Mouse (Mus musculus) kidney, embryonic 16.5 days (tissue): ENCODE data around the gene 1700003E16Rik. TPM values are rescaled to one million over a fixed set of nuclear protein-coding genes. Genes with fewer than 3 reads are reported as not detected.

ENCODE experiments used
- ATAC-seq: fragments of 200-750 bp; cut with Nextera tagmentation; 2 replicates; pipeline ENCODE4 v1.8.0; 2017; ENCODE audit warnings: moderate TSS enrichment; ENCODE audit not compliant: low FRiP score, low TSS enrichment
- H3K27ac ChIP-seq: fragments of 300-500 bp; sonication (generic); 2 replicates; pipeline ENCODE4 v1.5.1; 2014; ENCODE audit warnings: low read length
- H3K27me3 ChIP-seq: fragments of 300-500 bp; sonication (generic); 2 replicates; pipeline ENCODE4 v1.6.1; 2014; ENCODE audit warnings: low read length, control low read depth, mixed read lengths; ENCODE audit not compliant: insufficient read depth
- H3K36me3 ChIP-seq: fragments of 300-500 bp; sonication (generic); 2 replicates; pipeline ENCODE4 v1.6.1; 2014; ENCODE audit warnings: low read length, control low read depth, mixed read lengths; ENCODE audit not compliant: insufficient read depth
- H3K4me1 ChIP-seq: fragments of 300-500 bp; sonication (generic); 2 replicates; pipeline ENCODE4 v1.6.1; 2014; ENCODE audit warnings: low read length, control low read depth, mixed read lengths; ENCODE audit not compliant: insufficient read depth
- H3K4me2 ChIP-seq: fragments of 300-500 bp; sonication (generic); replicated peaks from 2 replicates; pipeline ENCODE4 v1.6.1; 2014; ENCODE audit warnings: low read depth, low read length
- H3K4me3 ChIP-seq: fragments of 300-500 bp; sonication (generic); 2 replicates; pipeline ENCODE4 v1.5.1; 2014; ENCODE audit warnings: mild to moderate bottlenecking, low read length
- H3K9ac ChIP-seq: fragments of 300-500 bp; sonication (generic); replicated peaks from 2 replicates; pipeline ENCODE4 v1.6.1; 2014; ENCODE audit warnings: low read length
- H3K9me3 ChIP-seq: fragments of 300-500 bp; sonication (generic); 2 replicates; pipeline ENCODE4 v1.6.1; 2016; ENCODE audit warnings: low read length, control low read depth
- whole genome bisulfite sequencing: fragments of 180-500 bp; shearing (Covaris S2); extraction: QIAGEN DNeasy Blood & Tissue Kit; methylation state at CpG from one replicate; pipeline ENCODE4 v1.1.7; 2014; 5-methylcytosine and 5-hydroxymethylcytosine counted together
- polyA plus RNA-seq: library from polyadenylated mRNA; unstranded; fragments of >200 nt; fragmentation: Nextera tagmentation; extraction: Ambion mirVana; gene quantifications from 2 replicates; pipeline ENCODE4 v1.2.1, GENCODE M21; 2015

Gene 1700003E16Rik
- polyA plus RNA-seq, 1 experiment from 2014 or later, result 2.6 TPM

DNA sequence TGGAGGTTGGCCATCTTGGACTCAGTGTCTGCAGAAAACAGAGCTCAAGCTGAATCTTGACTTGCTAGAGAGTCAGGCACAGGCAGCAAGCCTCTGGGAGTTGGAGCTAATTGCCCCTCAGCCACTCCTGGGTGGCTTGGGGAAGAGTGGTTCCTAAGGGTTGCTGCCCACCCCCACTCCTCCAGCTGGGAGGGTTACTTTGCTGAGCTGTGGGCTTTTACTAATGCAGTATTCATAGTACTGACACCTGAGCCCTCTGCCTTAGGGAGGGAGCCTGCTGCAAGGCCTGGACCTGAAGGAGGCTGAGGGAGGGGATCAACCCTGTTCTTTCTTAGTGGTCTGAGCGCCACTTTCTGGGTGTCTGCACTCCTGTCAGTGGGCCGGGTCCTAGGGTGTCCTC lies 30.7 kb downstream of the 1700003E16Rik start:
- WGBS, result 71% methylated on average over 2 of the region's 2 CpGs
- Histone ChIP-seq H3K4me1 (peaks cover 10% of the 10 kb centered on the region), H3K9me3 (no peaks in the 10 kb centered on the region), H3K27me3 (no peaks in the 10 kb centered on the region), H3K4me2 (no peak overlapping the region), H3K27ac (no peak overlapping the region), H3K9ac (0 out of 2 replicates have a peak overlapping the region, but pooled peaks have one; percentile 12), H3K4me3 (no peak overlapping the region), H3K36me3 (peaks cover 54% of the 10 kb centered on the region)
- no peak; the same call in 1 of the 2 replicates for ATAC-seq

DNA sequence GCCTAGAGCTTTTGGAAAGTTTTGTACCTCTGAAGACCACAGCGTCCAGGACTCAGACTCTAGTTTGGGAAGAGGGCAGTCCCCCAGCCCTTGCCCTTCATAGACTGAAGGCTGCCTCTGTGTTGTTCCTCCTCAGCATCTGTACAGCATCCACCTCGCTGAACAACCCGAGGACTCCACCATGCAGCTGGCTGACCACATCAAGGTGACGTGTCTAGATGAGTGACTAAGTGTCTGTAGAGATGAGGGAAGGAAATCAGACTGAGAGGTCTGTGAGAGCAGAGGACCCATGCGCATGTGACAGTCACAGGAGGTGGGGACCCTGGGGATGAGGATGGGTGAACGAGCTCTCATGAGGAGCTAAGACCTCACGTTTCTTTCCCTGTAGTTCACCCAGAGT lies 37.4 kb downstream of the 1700003E16Rik start:
- no peak overlapping the region for H3K9ac ChIP-seq
- no peak for ATAC-seq
- H3K36me3 ChIP-seq, result peaks cover 88% of the 10 kb centered on the region
- H3K4me1 ChIP-seq, result no peaks in the 10 kb centered on the region
- H3K4me2 ChIP-seq, result no peak overlapping the region
- 92% methylated on average over 7 of the region's 7 CpGs for WGBS
- no peaks in the 10 kb centered on the region for H3K9me3 ChIP-seq
- no peak overlapping the region for H3K4me3 ChIP-seq
- no peak overlapping the region for H3K27ac ChIP-seq
- no peaks in the 10 kb centered on the region for H3K27me3 ChIP-seq

DNA sequence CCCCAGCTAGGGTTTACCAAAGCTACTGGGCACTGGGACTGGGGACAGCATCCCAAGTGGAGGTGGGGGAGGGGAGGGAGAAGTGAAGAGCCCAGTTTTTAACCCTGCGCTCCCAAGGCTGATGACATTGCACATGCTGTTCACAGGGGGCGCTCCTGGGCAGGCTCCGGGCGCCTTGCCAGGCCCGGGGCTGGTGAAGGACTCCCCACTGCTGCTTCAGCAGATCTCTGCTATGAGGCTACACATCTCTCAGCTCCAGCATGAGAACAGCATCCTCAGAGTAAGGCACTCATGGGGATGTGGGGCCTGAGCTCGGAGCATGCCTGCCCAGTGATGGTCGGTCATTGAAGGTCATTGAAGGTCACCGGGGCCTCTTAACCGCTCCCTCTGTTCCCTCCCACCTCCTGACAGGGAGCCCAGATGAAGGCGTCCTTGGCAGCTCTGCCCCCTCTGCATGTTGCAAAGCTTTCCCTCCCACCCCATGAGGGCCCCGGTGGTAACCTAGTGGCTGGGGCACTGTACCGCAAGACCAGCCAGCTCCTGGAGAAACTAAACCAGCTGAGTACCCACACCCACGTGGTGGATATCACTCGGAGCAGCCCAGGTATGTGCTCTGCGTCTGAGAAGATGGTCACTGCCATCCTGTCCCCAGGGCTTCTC lies 41.3 kb downstream of the 1700003E16Rik start:
- no peak for ATAC-seq
- Histone ChIP-seq H3K9me3 (no peaks in the 10 kb centered on the region), H3K4me3 (no peak overlapping the region), H3K4me1 (no peaks in the 10 kb centered on the region), H3K4me2 (no peak overlapping the region), H3K27me3 (no peaks in the 10 kb centered on the region), H3K36me3 (peaks cover 72% of the 10 kb centered on the region), H3K27ac (no peak overlapping the region), H3K9ac (no peak overlapping the region)
- WGBS, result 51% methylated on average over 15 of the region's 15 CpGs

DNA sequence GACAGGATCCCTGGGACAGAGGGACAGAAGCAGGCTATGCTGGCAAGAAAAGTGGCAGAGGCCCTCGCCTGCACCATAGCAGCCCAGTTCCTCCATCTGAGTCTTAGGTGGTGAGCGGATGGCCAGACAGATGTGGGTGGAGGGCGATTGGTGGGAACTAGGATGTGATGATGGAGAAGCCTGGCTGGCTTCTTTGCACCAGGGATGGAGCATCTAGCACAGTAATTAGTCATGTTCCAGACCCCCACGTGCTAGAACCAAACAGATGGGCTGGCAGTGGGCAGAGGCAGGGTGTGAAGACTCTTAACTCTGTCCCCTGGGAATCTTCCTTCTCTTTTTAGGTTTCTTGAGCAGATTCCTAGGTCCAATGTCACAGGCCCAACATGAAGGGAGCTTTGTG lies 47.1 kb downstream of the 1700003E16Rik start:
- no peaks in the 10 kb centered on the region for H3K27me3 ChIP-seq
- H3K36me3 ChIP-seq, result peaks cover 19% of the 10 kb centered on the region
- H3K4me3 ChIP-seq, result no peak overlapping the region
- no peaks in the 10 kb centered on the region for H3K9me3 ChIP-seq
- WGBS, result 83% methylated on average over 4 of the region's 4 CpGs
- no peak overlapping the region for H3K4me2 ChIP-seq
- no peaks in the 10 kb centered on the region for H3K4me1 ChIP-seq
- ATAC-seq, result no peak
- no peak overlapping the region for H3K27ac ChIP-seq
- no peak overlapping the region for H3K9ac ChIP-seq

DNA sequence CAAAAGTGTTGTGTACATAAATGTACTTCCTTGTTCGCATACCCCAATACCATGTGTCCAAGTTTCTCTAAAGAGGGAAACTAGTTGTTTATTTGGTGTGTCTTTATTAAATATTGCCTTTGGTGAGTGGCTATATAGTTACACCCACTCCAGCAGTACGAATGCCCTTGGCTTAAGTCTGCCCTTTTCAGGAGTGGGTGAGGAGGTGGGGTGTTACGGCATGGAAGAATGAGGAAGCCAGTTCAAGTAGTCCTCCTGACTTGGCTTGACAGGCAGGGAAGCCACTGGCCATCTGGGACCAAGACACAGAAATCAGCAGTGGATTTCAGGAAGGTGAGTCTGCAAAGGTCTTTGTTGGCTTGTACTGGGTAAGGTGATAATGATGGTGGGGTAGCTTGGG lies 49.6 kb downstream of the 1700003E16Rik start:
- ATAC-seq, result no peak
- H3K4me2 ChIP-seq, result no peak overlapping the region
- H3K9me3 ChIP-seq, result no peaks in the 10 kb centered on the region
- no peak overlapping the region for H3K4me3 ChIP-seq
- 87% methylated on average over 3 of the region's 3 CpGs for WGBS
- peaks cover 5% of the 10 kb centered on the region; the same call in 1 of the 2 replicates for H3K36me3 ChIP-seq
- no peak overlapping the region for H3K27ac ChIP-seq
- H3K27me3 ChIP-seq, result no peaks in the 10 kb centered on the region
- H3K9ac ChIP-seq, result no peak overlapping the region
- H3K4me1 ChIP-seq, result no peaks in the 10 kb centered on the region

DNA sequence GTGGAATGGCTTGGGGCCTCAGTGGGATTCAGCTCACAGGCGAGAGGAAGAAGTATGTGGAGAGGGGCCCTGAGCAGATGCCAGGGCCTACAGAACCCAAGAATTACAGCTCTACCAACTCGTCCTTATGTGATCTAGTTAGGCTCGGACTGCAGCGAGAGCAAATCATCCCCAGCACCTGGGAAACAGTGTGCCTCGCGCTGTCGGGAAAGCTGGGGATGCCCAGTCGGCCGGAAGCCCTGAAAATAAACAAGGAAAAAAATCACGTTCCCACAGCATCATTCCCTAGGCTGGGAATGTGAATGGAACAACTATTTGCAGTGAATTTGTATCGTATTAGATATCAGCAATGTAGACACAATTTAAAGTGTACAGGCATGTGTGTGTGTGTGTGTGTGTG lies 50.1 kb downstream of the 1700003E16Rik start:
- Histone ChIP-seq H3K27ac (no peak overlapping the region), H3K27me3 (no peaks in the 10 kb centered on the region), H3K9ac (no peak overlapping the region), H3K4me1 (no peaks in the 10 kb centered on the region), H3K4me3 (no peak overlapping the region), H3K4me2 (no peak overlapping the region), H3K9me3 (no peaks in the 10 kb centered on the region), H3K36me3 (peaks cover 5% of the 10 kb centered on the region; the same call in 1 of the 2 replicates)
- WGBS, result 79% methylated on average over 11 of the region's 11 CpGs
- ATAC-seq, result no peak

DNA sequence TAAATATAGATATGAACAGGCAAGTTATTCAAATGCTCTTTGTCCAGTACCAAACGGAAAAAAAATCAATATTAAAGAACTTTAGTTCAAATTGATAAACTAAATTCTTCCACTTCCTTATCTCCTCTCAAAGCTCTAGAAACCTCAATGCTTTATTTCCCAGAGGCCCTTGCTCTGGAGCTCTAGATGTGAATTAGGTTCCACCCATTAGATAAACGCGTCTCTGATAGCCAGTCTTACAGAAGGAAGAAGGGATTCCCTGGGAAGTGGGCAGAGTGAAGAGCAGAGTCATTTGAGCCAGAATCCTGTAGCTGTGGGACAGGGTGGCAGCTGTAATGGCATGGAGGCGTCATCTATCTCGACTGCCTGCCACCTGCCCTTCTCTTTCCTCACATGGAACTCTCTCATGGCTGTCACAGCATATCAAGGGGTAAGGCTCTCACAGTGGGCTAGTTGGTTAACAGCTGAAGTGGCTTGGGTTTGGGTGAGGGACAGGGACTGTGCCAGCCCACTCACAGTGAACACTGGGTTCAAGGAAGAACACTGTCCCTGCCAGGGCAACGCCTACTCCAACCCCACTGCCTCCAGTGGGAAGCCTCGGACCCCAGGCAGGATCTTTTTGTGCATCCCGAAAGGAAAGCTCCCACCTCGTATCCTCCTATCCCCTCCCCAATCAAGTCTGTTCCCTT lies 51.3 kb downstream of the 1700003E16Rik start:
- WGBS, result 65% methylated on average over 9 of the region's 9 CpGs
- Histone ChIP-seq H3K27me3 (no peaks in the 10 kb centered on the region), H3K4me1 (no peaks in the 10 kb centered on the region), H3K9me3 (no peaks in the 10 kb centered on the region), H3K36me3 (no peaks in the 10 kb centered on the region), H3K4me2 (no peak overlapping the region), H3K9ac (no peak overlapping the region), H3K4me3 (no peak overlapping the region), H3K27ac (no peak overlapping the region)
- ATAC-seq, result no peak

DNA sequence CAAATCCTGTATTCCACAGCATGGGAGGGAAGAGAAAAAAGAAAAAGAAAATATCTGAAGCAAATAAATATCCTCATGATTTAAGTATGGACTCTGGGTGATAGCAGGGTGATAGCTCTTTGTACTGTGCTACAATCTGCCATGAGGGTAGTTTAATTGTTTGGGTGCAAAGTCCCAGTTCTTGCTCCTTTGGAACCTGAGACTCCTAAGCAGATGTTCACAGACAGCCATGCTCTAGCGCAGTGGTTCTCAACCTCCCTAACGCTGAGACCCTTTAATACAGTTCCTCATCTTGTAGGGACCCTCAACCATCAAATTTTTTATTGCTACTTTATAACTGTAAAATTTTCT lies 51.8 kb downstream of the 1700003E16Rik start:
- 61% methylated on average over 2 of the region's 2 CpGs for WGBS
- Histone ChIP-seq H3K27me3 (no peaks in the 10 kb centered on the region), H3K36me3 (no peaks in the 10 kb centered on the region), H3K9ac (no peak overlapping the region), H3K27ac (no peak overlapping the region), H3K4me2 (no peak overlapping the region), H3K4me3 (no peak overlapping the region), H3K9me3 (no peaks in the 10 kb centered on the region), H3K4me1 (no peaks in the 10 kb centered on the region)
- no peak for ATAC-seq

DNA sequence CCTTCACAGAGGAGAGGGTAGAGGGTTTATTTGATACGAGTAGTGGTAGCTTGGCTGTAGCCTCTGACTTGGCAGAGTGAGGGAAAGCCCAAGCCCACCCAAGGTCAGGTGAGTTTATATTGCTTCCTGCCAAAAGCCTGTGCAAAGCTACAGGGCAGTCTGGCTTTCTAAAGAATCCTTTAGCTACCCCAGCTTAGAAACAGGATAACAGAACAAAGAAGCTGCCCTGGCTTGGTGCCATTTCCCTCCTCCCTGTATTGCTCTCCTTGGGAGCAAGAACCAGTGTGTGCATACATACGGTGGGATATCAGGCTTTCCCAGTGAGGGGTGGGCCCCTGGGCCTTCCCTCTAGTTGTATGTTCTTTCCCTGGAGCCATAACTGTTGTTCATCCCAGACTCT lies 54.3 kb downstream of the 1700003E16Rik start:
- no peak for ATAC-seq
- no peak overlapping the region for H3K4me3 ChIP-seq
- 43% methylated on average over 2 of the region's 2 CpGs for WGBS
- no peaks in the 10 kb centered on the region for H3K9me3 ChIP-seq
- H3K4me2 ChIP-seq, result no peak overlapping the region
- no peak overlapping the region for H3K27ac ChIP-seq
- H3K4me1 ChIP-seq, result no peaks in the 10 kb centered on the region
- H3K9ac ChIP-seq, result no peak overlapping the region
- no peaks in the 10 kb centered on the region for H3K36me3 ChIP-seq
- no peaks in the 10 kb centered on the region for H3K27me3 ChIP-seq

DNA sequence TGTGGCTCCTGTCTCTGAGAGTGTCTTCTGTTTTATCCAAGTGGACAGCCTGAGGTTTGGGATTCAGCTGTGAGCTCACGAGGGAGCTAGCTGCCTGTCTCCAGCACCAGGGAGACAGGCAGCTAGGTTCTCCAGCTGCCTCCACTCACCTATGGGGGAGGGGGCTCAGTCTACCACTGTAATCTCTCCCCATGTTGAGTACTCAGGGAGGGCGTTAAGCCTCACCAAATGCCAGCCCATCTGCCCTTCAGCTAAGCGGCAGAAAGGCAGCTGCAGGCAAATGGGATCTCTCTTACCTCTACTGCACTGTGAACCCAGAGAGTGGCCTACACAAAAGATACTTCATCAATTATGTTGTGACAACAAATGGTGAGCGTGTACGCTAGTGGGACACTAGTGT lies 55.3 kb downstream of the 1700003E16Rik start:
- ATAC-seq, result no peak
- Histone ChIP-seq H3K27ac (no peak overlapping the region), H3K27me3 (no peaks in the 10 kb centered on the region), H3K4me1 (no peaks in the 10 kb centered on the region), H3K4me3 (no peak overlapping the region), H3K36me3 (no peaks in the 10 kb centered on the region), H3K9me3 (no peaks in the 10 kb centered on the region), H3K9ac (no peak overlapping the region), H3K4me2 (no peak overlapping the region)
- 20% methylated on average over 5 of the region's 5 CpGs for WGBS
